Mouse (Mus musculus): ENCODE measurements around the gene Skap1.
"Not testable (repeated sequence)": the region's sequence is repeated elsewhere in the genome, so short reads cannot be mapped to it uniquely, and the experiment has no call there.

The Skap1 gene

GRCm38 (mm10) chr11:96703813-96704212 is 239.4 kb downstream of the Skap1 start:
- DNase-seq: no peak

- no peak for DNase-seq
These were observed 246.9 kb downstream of the Skap1 start for GRCm38 (mm10) chr11:96711268-96711667.

- no peak for DNase-seq
These were observed 247.3 kb downstream of the Skap1 start for GRCm38 (mm10) chr11:96711670-96712069.

- DNase-seq: no peak
These were observed 249.0 kb downstream of the Skap1 start for GRCm38 (mm10) chr11:96713210-96714005.

- DNase-seq: no peak
These were observed 249.6 kb downstream of the Skap1 start for GRCm38 (mm10) chr11:96714011-96714410.

GRCm38 (mm10) chr11:96715168-96715567 is 250.8 kb downstream of the Skap1 start:
- DNase-seq: not testable (repeated sequence)

- DNase-seq: no peak
These were observed 254.2 kb downstream of the Skap1 start for GRCm38 (mm10) chr11:96718609-96719008.

GRCm38 (mm10) chr11:96725833-96726232 is 261.4 kb downstream of the Skap1 start:
- DNase-seq: no peak

GRCm38 (mm10) chr11:96728577-96728976 is 264.2 kb downstream of the Skap1 start:
- DNase-seq: no peak

GRCm38 (mm10) chr11:96729462-96729861 is 265.1 kb downstream of the Skap1 start:
- DNase-seq: no peak

GRCm38 (mm10) chr11:96730327-96730726 is 265.9 kb downstream of the Skap1 start:
- no peak for DNase-seq

- no peak for DNase-seq
These were observed 268.3 kb downstream of the Skap1 start for GRCm38 (mm10) chr11:96732657-96733056.

- peak; percentile 78 for DNase-seq
These were observed 271.5 kb downstream of the Skap1 start for GRCm38 (mm10) chr11:96735908-96736307.

GRCm38 (mm10) chr11:96736361-96736760 is 272.0 kb downstream of the Skap1 start:
- DNase-seq: peak; percentile 53

GRCm38 (mm10) chr11:96737673-96738471 is 273.5 kb downstream of the Skap1 start:
- DNase-seq: no peak

- DNase-seq: no peak
These were observed 276.4 kb downstream of the Skap1 start for GRCm38 (mm10) chr11:96740796-96741195.

- no peak for DNase-seq
These were observed 277.6 kb downstream of the Skap1 start for GRCm38 (mm10) chr11:96741995-96742394.

GRCm38 (mm10) chr11:96743000-96743399 is 278.6 kb downstream of the Skap1 start:
- DNase-seq: no peak

GRCm38 (mm10) chr11:96743891-96744290 is 279.5 kb downstream of the Skap1 start:
- DNase-seq: no peak

- no peak for DNase-seq
These were observed 282.3 kb downstream of the Skap1 start for GRCm38 (mm10) chr11:96746648-96747047.

- DNase-seq: no peak
These were observed 283.2 kb downstream of the Skap1 start for GRCm38 (mm10) chr11:96747555-96747954.

GRCm38 (mm10) chr11:96755298-96755697 is 290.9 kb downstream of the Skap1 start:
- no peak for DNase-seq

GRCm38 (mm10) chr11:96757421-96757820 is 293.0 kb downstream of the Skap1 start:
- DNase-seq: no peak

GRCm38 (mm10) chr11:96758402-96758801 is 294.0 kb downstream of the Skap1 start:
- DNase-seq: no peak

Measured in cerebellum, adult 8-10 months (tissue).